Mouse (Mus musculus): ENCODE data around the gene Mzf1.

Gene Mzf1

GRCm38 (mm10) chr7:13001584-13001983 lies 53.0 kb downstream of the Mzf1 start:
- DNase-seq, result no peak

DNA sequence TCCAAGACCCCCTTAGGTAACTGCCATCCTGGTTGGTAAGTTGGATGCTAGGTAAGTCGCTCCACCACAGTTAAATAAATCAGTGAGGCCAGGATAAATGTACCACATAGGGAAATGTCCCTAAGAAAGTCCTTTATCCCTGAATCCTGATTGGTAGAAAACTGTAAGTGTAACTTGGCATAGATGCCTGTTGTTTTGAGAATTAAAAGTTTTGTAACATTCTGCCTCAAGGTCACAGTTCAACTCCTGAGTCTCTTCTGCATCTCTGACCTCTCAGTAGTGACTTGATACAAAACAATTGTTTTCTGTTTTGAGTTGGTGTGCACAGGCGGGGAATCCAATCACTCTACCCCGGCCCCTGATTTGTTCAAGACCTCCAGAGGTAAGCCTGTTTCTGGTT lies 55.7 kb downstream of the Mzf1 start, which contains the start of gene Trim28:
Gene Trim28, plus strand, starts transcription at position 264 of the 400 bp plus-strand sequence.
- DNase-seq, result no peak

- DNase-seq, result no peak
These were observed 56.5 kb downstream of the Mzf1 start, which contains the start of gene Slc27a5 for GRCm38 (mm10) chr7:12998053-12998452. TSS of gene Slc27a5 (minus strand) at chr7:12998192.

DNA sequence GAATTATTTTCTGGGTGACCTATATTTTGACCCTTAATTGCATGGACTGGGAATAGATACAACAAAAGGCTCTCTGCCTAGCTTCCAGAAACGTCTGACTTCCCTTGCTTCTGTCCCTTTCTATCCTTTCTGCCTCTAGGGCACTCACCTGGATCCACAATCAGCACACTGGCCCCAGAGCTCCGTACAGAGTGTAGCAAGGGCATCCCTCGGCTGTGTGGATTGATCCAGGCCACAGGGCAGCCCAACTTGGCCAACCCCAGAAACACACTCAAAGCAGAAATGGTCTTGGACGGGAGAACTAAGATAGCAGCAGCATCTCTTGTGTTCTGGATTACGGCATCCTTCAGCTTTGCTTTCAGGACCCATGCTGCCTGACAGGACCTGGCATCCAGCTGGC lies 57.3 kb downstream of the Mzf1 start:
- DNase-seq, result no peak

DNA sequence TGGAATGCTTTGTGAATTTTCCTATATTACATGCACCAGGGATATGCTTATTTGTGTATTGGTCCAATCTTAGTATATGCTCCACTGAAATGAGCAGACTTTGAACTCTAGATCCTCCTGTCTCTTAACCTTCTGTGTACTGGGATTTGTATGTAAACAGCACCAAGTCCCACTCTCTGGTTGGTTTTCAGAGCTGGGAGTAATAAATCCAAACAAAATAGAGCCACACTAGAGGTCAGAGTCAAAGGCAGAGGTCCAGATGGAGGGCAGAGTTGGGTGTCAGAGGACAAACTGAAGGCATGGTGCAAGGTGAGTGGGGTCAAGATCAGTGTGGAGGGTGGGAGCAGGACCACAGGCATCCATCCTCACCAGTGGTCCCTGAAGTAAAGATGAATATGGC lies 58.7 kb downstream of the Mzf1 start:
- no peak for DNase-seq

GRCm38 (mm10) chr7:12993148-12993547 lies 61.4 kb downstream of the Mzf1 start:
- no peak for DNase-seq

Measured in cerebellum, adult 9-11 months (tissue).